Mouse (Mus musculus): ENCODE measurements at regions not wholly inside any gene's neighbourhood (a gene's known extent, or its start where the extent isn't known, plus 50 kb on each side); places are given as distances from the start of the nearest gene placed in this dataset.

GRCm38 (mm10) chr8:126758951-126759350 lies 165.2 kb upstream of the Irf2bp2 start:
- no peak for TF ChIP-seq CTCF (IDR thresholded peaks at IDR 0.05; ENCODE audit: borderline replicate concordance, insufficient read depth, low read length)
- no peak for TF ChIP-seq POLR2A (IDR thresholded peaks at IDR 0.05; ENCODE audit: low read depth, low read length)

Data from embryonic fibroblast, embryonic 13.5 days (primary cell).